Mouse (Mus musculus): ENCODE measurements at regions not wholly inside any gene's neighbourhood (a gene's known extent, or its start where the extent isn't known, plus 50 kb on each side); places are given as distances from the start of the nearest gene placed in this dataset.

GRCm38 (mm10) chr5:4664488-4664887 lies 93.3 kb downstream of the Fzd1 start:
- no peak overlapping the region for H3K4me3 ChIP-seq (ENCODE audit: control insufficient read depth, low read depth, low read length)
- no peak overlapping the region for H3K27ac ChIP-seq (ENCODE audit: control insufficient read depth, insufficient read depth, low read depth, low read length)
- H3K36me3 ChIP-seq (ENCODE audit: control insufficient read depth, insufficient read depth, low read length) = no peaks in the 10 kb centered on the region
- no peaks in the 10 kb centered on the region for H3K27me3 ChIP-seq (ENCODE audit: control insufficient read depth, insufficient read depth, low read length)
- TF ChIP-seq CTCF (IDR thresholded peaks at IDR 0.05; ENCODE audit: control insufficient read depth, insufficient read depth, insufficient replicate concordance, low read depth, low read length) = no peak
- no peak for TF ChIP-seq POLR2A (IDR thresholded peaks at IDR 0.05; ENCODE audit: control insufficient read depth, low read depth, low read length)
- no peaks in the 10 kb centered on the region; the same call in 1 of the 2 replicates for H3K4me1 ChIP-seq (ENCODE audit: control insufficient read depth, insufficient read depth, low read length)

GRCm38 (mm10) chr5:4662198-4662585 lies 95.6 kb downstream of the Fzd1 start:
- no peaks in the 10 kb centered on the region for H3K27me3 ChIP-seq (ENCODE audit: control insufficient read depth, insufficient read depth, low read length)
- TF ChIP-seq CTCF (IDR thresholded peaks at IDR 0.05; ENCODE audit: control insufficient read depth, insufficient read depth, insufficient replicate concordance, low read depth, low read length) = no peak
- TF ChIP-seq POLR2A (IDR thresholded peaks at IDR 0.05; ENCODE audit: control insufficient read depth, low read depth, low read length) = no peak
- no peaks in the 10 kb centered on the region; the same call in 1 of the 2 replicates for H3K4me1 ChIP-seq (ENCODE audit: control insufficient read depth, insufficient read depth, low read length)
- no peak overlapping the region for H3K27ac ChIP-seq (ENCODE audit: control insufficient read depth, insufficient read depth, low read depth, low read length)
- no peak overlapping the region for H3K4me3 ChIP-seq (ENCODE audit: control insufficient read depth, low read depth, low read length)
- H3K36me3 ChIP-seq (ENCODE audit: control insufficient read depth, insufficient read depth, low read length) = no peaks in the 10 kb centered on the region

- no peaks in the 10 kb centered on the region for H3K36me3 ChIP-seq (ENCODE audit: control insufficient read depth, insufficient read depth, low read length)
- H3K4me3 ChIP-seq (ENCODE audit: control insufficient read depth, low read depth, low read length) = no peak overlapping the region
- H3K4me1 ChIP-seq (ENCODE audit: control insufficient read depth, insufficient read depth, low read length) = no peaks in the 10 kb centered on the region; the same call in 1 of the 2 replicates
- TF ChIP-seq CTCF (IDR thresholded peaks at IDR 0.05; ENCODE audit: control insufficient read depth, insufficient read depth, insufficient replicate concordance, low read depth, low read length) = no peak
- TF ChIP-seq POLR2A (IDR thresholded peaks at IDR 0.05; ENCODE audit: control insufficient read depth, low read depth, low read length) = no peak
- no peaks in the 10 kb centered on the region for H3K27me3 ChIP-seq (ENCODE audit: control insufficient read depth, insufficient read depth, low read length)
- no peak overlapping the region for H3K27ac ChIP-seq (ENCODE audit: control insufficient read depth, insufficient read depth, low read depth, low read length)
Measured at GRCm38 (mm10) chr5:4661420-4662197, 96.2 kb downstream of the Fzd1 start.

- Histone ChIP-seq H3K27ac (ENCODE audit: control insufficient read depth, insufficient read depth, low read depth, low read length) (no peak overlapping the region), H3K4me1 (ENCODE audit: control insufficient read depth, insufficient read depth, low read length) (no peaks in the 10 kb centered on the region), H3K36me3 (ENCODE audit: control insufficient read depth, insufficient read depth, low read length) (no peaks in the 10 kb centered on the region), H3K27me3 (ENCODE audit: control insufficient read depth, insufficient read depth, low read length) (no peaks in the 10 kb centered on the region), H3K4me3 (ENCODE audit: control insufficient read depth, low read depth, low read length) (no peak overlapping the region)
- no peak for TF ChIP-seq CTCF (IDR thresholded peaks at IDR 0.05; ENCODE audit: control insufficient read depth, insufficient read depth, insufficient replicate concordance, low read depth, low read length)
- TF ChIP-seq POLR2A (IDR thresholded peaks at IDR 0.05; ENCODE audit: control insufficient read depth, low read depth, low read length) = no peak
Measured at GRCm38 (mm10) chr5:4657982-4658381, 99.9 kb downstream of the Fzd1 start.

GRCm38 (mm10) chr5:4654186-4654585 lies 103.6 kb downstream of the Fzd1 start:
- H3K27ac ChIP-seq (ENCODE audit: control insufficient read depth, insufficient read depth, low read depth, low read length) = no peak overlapping the region
- TF ChIP-seq POLR2A (IDR thresholded peaks at IDR 0.05; ENCODE audit: control insufficient read depth, low read depth, low read length) (no peak), CTCF (IDR thresholded peaks at IDR 0.05; ENCODE audit: control insufficient read depth, insufficient read depth, insufficient replicate concordance, low read depth, low read length) (no peak)
- H3K4me1 ChIP-seq (ENCODE audit: control insufficient read depth, insufficient read depth, low read length) = no peaks in the 10 kb centered on the region
- no peaks in the 10 kb centered on the region for H3K36me3 ChIP-seq (ENCODE audit: control insufficient read depth, insufficient read depth, low read length)
- no peak overlapping the region for H3K4me3 ChIP-seq (ENCODE audit: control insufficient read depth, low read depth, low read length)
- H3K27me3 ChIP-seq (ENCODE audit: control insufficient read depth, insufficient read depth, low read length) = no peaks in the 10 kb centered on the region

- Histone ChIP-seq H3K27me3 (ENCODE audit: control insufficient read depth, insufficient read depth, low read length) (no peaks in the 10 kb centered on the region), H3K4me3 (ENCODE audit: control insufficient read depth, low read depth, low read length) (no peak overlapping the region), H3K4me1 (ENCODE audit: control insufficient read depth, insufficient read depth, low read length) (no peaks in the 10 kb centered on the region), H3K36me3 (ENCODE audit: control insufficient read depth, insufficient read depth, low read length) (no peaks in the 10 kb centered on the region), H3K27ac (ENCODE audit: control insufficient read depth, insufficient read depth, low read depth, low read length) (no peak overlapping the region)
- TF ChIP-seq POLR2A (IDR thresholded peaks at IDR 0.05; ENCODE audit: control insufficient read depth, low read depth, low read length) (no peak), CTCF (IDR thresholded peaks at IDR 0.05; ENCODE audit: control insufficient read depth, insufficient read depth, insufficient replicate concordance, low read depth, low read length) (no peak)
Measured at GRCm38 (mm10) chr5:4651167-4651955, 106.5 kb downstream of the Fzd1 start.

GRCm38 (mm10) chr5:4650709-4651108 lies 107.1 kb downstream of the Fzd1 start:
- no peak overlapping the region for H3K27ac ChIP-seq (ENCODE audit: control insufficient read depth, insufficient read depth, low read depth, low read length)

More at GRCm38 (mm10) chr5:4650709-4651108, 107.1 kb downstream of the Fzd1 start:
- no peaks in the 10 kb centered on the region for H3K36me3 ChIP-seq (ENCODE audit: control insufficient read depth, insufficient read depth, low read length)
- no peak overlapping the region for H3K4me3 ChIP-seq (ENCODE audit: control insufficient read depth, low read depth, low read length)
- TF ChIP-seq CTCF (IDR thresholded peaks at IDR 0.05; ENCODE audit: control insufficient read depth, insufficient read depth, insufficient replicate concordance, low read depth, low read length) (no peak), POLR2A (IDR thresholded peaks at IDR 0.05; ENCODE audit: control insufficient read depth, low read depth, low read length) (no peak)
- H3K27me3 ChIP-seq (ENCODE audit: control insufficient read depth, insufficient read depth, low read length) = no peaks in the 10 kb centered on the region
- no peaks in the 10 kb centered on the region for H3K4me1 ChIP-seq (ENCODE audit: control insufficient read depth, insufficient read depth, low read length)
